Mouse (Mus musculus) regulatory T cell (primary cell): ENCODE results near the gene Olfr71.

ENCODE experiments used
- in situ Hi-C: fragments of 300-600 bp; cut with MboI, MseI; formaldehyde crosslinking; loops from one replicate; pipeline ENCODE4 v1.15.1; 2025; ENCODE audit warnings: high pct_unique_total_duplicates

The Olfr71 gene

DNA sequence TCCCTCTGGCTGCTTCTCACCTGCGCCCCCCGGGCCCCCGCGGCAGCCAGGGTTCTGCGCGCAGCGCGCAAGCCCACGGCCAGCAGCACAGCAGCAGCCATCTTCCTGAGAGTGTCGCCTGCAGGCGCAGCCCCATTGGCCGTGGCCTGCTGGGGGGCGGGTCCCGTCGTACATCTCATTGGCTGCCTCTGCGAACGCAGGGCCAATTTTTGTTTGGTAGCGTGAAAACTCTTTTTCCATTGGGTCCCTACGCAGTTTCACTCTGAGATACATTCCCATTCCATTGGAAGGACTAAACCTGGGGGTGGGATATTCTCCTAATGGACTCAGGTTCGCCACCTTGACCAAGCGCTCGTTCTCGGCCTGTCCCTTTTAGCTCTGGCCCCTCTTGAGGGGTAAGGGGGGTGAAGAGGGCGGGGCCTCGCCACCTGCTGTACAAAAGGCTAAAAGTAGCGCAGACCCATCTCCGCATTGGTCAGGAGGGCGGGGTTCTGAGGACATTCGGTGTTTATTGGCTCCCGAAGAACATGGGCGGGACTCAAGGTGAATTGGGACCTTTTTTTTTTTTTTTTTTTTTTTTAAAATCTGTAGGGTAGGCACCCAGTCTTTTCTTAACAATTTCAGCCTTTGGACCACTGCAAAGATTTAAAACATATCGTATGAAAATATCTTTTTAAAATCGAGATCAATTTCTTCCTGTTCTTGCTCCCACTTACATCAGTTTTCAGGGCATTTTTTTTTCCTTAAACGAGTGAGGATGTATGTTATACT is 53.5 kb downstream of the Olfr71 start, which contains the start of gene Hint2:
Gene Hint2, minus strand, starts transcription at position 128 of the 771 bp plus-strand sequence.
- in situ Hi-C loops = loop anchor here (5.0 to 10.0 kb wide), 2 partner anchors 79 to 232 kb away; partner anchors contain the start of genes Fam166b, Gba2 and Rgp1

DNA sequence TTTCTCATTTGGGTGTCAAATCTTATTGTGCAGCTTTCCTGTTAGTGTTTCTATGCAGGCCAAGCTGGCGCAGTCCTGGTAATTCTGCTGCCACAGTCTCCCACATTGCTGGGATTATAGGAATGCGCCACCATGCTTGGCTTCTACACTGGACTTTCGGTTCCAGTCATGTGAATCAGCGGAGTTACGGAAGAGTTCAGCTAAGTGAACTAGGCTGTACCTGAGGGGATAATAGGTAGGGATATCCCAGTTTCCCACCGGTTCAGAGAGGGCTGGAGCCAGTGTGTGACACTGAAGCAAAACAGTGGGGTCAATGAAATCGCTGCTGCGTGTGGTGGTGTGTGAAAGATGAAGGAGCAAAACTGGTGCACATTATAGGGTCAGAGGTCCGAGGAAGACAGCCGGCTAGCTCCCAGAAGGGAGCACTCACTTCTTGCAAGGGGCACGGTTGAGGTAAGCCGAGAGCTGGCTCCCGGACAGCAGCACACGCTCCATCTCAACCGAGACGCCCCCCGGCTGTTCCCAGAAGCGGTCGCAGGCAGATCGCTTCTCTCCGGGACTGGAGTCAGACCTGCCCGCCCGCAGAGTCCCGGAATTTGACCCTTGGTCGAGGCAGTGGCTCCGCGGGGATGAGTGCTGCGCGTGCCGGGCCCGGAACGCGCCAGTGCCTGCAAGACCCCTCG is 54.3 kb downstream of the Olfr71 start:
- in situ Hi-C loops = loop anchor here (5.0 to 10.0 kb wide), 2 partner anchors 78 to 231 kb away; partner anchors contain the start of genes Fam166b, Gba2 and Rgp1
